Mouse (Mus musculus) megakaryocyte, adult 5-6 weeks (primary cell): ENCODE data around the gene Znrd1as. TPM values are rescaled to one million over a fixed set of nuclear protein-coding genes. Genes with fewer than 3 reads are reported as not detected.

Experiments
- ATAC-seq: 2 replicates; pipeline ENCODE4 v1.8.0; 2016; ENCODE audit warnings: mild to moderate bottlenecking, inconsistent platforms; ENCODE audit not compliant: poor library complexity, severe bottlenecking
- total RNA-seq, 2 experiments: library from RNA; stranded (forward) in 1 of 2; stranded (reverse) in 1 of 2; fragments of 153-499, 151-499 nt in 1 of 2; fragments of 221-1000, 200-1000 nt in 1 of 2; gene quantifications; 2 replicates each; pipeline versions ENCODE4 v1.2.3 to v1.2.4; 2015 to 2017

Gene Znrd1as
- 2.2 and 4.3 TPM in 2 replicates for total RNA-seq (2015)
- total RNA-seq (2017), result 5.7 and 6.5 TPM in 2 replicates

DNA sequence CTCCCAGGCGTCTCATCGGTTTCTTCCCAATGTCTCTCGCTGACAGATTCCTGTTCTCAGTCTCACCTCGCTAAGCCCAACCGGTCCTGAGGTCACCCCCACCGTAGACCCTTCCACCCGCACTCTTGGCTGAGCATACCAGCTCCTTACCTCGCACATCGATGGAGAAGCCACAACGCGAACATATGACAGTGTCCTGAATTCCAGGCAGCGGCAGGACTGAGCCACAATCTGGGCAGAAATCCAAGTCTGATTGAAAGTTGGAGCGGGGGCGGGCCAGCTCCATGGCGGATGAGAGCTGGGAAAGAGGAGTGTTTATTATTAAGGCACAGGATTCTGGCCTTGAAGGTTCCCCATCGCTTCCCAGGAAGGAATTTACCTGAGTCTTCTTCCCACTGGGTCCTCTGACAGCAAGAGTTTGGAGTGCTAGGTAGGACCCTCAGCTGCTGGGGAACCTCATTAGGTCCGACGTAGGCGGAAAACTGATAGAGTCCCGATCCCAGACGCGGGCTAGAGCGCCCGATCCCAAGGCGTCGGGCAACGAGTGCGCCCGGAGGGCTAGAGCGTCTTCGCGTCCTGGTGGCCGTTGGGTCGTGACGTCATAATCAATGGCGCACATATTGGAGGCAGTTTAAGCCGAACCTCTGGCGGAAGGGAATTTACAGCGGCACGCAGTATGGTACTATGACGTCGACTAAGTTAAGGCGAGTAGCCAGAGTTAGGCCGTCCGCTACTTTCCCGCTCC, at the start of gene Znrd1as, which contains the start of gene Znrd1:
Gene Znrd1as (plus strand): TSS at position 594 of the 745 bp plus-strand sequence.
Gene Znrd1 (minus strand): TSS at position 561 of the 745 bp plus-strand sequence.
- peak; percentile 99 for ATAC-seq

DNA sequence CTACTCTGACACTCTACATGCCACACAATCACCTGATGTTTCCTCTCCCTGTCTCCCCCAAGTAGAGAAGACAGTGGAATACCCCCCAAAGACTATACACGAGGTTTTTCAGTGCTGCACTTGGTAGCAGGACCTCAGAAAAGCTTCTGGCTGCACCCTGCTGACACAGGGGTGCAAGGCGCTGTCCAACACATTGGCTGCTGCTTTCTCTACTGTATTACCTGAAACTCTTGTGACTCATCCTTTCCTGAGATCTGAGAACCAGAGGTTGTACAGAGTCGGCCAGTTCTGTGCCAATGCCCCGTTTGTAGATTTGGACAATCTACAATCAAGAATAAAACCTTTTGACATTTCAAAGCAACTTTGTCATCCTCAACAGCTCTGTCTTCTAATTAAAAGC, 48.6 kb upstream of the Znrd1as start:
- ATAC-seq, result no peak

DNA sequence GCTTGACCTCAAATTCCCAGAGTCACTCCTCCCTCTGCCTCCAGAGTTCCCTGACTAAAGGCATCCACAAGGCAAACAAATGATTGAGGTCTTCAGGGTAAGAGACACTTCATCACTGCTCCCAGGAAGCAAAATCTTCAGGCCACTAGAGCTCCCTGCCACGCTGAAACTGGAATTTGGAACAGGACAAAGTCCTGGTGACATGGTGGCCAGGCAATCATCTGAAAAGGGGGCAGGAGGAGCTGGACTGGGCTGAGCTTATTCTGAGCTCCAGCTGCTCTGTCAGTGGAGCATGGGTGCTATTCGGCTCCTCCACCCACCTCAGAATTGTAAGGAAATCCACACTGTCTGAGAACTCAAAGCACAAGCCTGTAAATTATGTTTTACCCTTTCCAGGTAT, 46.4 kb upstream of the Znrd1as start:
- ATAC-seq, result no peak

DNA sequence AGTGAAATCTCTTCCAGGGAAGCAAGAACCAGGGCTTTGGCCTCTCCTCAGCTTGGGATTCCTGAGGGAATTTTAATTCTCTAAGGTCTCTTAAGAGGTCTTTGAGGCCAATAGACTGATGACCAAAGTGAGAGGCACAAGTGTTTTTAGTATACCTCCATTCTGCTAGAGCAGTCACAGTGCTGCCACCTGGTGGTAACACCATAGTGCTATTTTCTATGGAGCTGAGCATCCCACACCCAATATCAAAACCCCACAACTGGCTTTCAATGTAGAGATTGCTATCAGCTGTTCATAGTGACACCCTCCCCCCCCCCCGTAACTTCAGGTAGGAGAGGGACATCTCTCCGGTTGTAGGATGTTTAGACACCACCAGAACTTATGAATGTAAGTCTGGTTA, 44.3 kb upstream of the Znrd1as start:
- ATAC-seq, result peak; percentile 77

DNA sequence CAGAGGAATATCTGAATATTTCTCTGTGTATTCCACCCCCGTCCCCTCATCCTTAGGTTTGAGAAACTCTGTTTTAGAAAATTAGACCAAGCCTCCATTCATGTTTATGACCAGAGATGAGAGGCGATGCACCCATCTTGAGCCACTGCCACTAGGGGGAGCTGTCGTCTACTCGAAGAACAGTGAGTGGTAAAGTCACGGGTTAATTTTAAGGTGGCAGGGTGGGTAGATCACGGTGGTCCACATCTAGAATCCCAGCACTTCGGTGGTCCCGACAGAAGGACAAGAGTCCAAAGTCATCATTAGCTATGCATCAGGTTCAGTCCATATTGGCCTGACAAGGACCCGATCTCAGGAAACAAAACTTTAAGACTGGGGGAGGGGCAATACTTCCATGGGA, 43.3 kb upstream of the Znrd1as start:
- ATAC-seq, result 0 out of 2 replicates have a peak, but pooled peaks have one; percentile 56

DNA sequence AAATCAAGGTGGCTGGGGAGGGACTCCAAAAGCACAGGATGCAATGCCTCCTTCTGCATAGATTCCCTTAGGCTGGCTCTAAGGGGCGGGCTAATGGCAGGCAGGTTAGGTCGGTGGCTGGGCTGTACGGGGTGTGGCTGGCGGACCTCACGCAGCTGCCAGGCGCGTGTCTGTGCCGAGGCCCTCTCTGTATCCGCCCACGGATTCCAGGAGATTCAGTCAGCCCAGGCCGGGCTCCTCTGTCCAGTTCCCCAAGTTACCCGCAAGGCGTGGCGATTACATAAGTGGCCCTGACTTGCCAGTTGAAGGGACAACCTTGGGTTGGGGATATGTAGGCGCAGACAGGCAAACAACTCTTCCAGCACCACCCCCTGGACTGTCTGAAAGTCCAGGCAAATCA, 38.2 kb upstream of the Znrd1as start:
- ATAC-seq, result no peak

DNA sequence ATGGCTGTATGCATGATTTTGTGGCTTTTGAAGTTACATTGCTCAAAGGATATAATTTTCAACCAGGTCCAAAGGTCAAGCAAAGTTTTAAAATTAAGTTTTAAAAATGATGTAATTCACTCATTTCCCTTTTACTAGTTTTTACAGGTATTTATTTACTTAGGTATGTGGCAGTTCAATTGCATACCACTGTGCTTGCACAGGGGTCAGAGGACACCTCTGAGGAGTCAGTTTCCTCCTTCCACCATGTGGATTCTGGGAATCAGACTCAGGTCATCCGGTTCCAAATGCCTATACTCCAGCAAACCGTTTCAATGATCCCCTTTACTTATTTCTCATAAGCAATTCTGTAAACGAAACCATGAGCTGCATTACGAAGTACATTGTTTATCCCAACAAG, 35.7 kb upstream of the Znrd1as start:
- no peak for ATAC-seq

DNA sequence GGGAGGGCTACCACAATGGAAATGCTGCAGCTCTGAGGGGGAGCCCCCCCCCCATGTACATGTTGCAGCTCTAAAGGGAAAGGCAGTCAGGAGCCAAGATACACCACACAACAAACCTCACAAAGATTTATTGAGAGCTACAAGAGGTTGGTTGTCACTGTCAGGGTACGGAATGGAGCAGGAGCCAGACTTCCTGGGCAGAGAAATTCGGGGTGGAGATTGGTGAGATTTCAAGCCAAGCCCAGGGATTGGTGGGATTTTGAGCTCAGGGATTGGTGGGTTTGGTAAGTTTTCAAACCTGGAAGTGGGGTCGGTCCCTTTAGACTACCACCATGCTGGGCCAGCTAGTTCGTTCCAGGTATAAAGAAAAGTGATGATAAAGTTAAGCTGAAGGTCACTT, 34.9 kb upstream of the Znrd1as start:
- ATAC-seq, result no peak

DNA sequence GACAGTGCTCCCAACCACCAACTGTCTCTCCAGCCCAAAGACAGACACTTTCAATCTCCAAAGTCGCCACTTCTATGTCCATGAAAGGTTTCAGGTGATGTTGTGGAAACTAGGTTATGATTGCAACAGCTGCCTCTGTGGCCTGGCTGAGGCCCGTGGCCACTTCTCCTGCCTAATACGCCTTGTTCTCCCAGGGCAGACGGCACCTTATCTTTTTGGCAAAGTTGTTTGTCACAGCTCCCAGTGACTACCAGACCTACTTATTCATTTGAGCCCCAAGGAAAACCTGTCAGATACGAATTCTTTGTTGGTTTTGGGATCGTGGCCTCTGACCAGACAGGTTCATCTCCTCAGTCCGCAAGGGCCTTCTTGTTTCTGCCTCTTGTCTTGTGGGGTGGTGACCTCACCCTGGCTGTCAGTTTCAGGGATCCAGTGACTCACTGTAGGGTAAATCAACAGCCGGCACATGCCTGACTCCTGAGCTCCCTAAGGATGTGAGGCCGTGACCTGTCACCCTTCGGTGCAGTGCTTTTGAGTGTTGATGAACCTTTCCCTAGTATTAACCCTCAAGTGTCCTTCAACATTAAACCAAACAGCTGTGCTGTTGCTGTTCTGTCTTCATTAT, 30.8 kb upstream of the Znrd1as start:
- ATAC-seq, result no peak

DNA sequence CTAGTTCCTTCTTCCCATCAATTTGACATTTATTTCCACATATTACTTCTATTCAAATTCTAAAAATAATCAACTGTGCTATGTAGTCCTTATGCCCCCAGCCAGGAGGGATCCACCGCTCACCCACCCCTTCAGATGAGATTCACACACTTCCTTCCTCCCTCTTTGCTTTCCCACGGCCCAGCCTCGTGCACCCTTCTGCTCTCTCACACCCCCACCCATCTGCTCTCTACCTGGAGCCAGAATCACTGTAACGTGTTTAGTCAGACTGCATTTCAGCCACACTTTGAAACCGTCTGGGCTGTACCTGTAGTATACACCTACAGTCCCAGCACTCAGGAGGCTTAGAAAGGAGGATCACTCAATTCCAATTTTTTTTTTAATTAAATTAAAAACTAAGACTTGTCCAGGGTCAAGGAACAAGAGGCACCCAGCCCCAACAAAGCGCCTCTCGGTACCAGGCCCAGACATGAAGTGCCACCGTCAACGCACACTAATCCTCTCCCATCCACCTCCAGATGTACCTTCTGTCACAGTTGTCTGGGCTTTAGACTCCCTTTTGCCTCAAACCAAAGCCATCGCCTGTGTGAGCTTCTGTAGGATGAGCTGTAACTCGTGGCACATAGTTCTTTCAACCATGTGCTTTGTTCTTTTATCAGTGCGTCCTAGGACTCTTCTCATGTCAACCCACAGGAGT, 29.0 kb upstream of the Znrd1as start:
- no peak for ATAC-seq

DNA sequence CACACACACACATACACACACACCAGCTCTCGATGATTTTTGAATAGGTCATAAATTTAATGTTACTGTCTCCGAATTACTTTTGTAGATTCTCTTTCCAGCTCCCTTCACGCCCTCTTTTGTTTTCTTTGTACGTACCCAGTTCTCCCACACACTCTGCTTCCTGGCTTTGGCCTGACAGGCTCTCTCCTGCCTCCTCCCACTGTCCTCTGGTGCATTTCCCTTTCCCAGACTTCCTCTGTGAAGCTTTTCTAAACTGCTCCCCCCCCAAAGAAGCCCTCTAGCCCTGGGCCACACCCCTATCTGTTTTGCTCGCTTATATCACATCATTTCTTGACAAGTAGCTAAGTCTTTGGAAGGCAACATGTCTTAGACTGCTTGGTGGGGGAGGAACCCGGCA, 28.2 kb upstream of the Znrd1as start:
- ATAC-seq, result no peak

DNA sequence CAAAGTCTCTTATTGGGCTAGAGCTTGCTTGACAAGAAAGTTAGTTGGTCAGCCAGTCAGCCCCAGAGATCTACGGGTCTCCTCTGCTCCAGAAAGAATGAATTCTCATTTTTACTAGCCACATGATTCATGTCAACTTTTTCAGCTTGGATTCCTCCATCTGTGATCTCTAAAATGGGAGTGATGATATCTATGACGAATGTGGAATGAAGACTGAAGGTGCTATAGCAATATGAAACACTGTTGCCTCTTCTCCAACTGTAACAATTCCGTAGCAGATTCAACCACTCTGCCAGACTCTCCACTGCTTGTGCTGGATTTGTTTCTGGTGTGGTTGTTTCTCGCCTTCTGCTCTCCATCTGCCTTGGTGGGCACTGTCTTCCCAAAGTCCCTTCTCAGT, 27.3 kb upstream of the Znrd1as start:
- no peak for ATAC-seq

DNA sequence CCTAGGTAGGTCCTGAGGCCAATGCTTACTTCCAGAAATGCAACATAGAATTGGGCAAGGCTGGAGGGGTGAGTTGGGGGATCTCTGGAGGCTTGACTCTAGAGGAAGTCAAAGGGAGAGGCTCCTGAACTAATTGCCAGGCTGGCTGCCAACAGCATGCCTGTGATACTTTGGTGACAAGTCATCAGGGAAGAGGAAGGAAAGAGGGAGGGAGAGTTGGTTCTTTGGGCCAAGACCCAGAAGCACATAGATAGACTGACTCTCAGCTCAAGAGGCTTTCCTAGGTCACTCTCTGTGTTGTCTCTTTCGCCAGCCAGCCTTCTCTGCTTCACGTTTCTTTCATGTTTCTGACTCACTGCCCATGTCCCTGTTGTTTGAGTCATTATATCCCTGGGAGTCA, 26.6 kb upstream of the Znrd1as start:
- no peak for ATAC-seq

DNA sequence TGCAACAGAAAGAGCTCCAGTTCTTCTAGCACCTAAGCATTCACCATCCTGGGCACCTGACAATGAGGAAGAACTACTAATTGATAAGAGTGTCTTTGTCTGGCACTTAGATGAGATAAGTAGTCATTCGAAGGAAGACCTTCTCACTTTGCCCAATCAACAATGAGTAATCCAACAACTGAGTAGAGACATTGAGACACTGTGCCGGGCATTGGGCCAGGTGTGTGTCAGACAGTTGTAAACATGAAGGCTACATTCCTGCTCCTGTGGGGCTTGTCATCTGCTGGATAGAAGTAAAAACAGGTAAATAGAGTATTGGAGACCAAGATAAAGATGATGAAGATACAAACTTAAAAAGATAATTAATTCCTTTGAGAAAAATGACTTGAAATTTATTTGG, 20.3 kb upstream of the Znrd1as start:
- ATAC-seq, result no peak

DNA sequence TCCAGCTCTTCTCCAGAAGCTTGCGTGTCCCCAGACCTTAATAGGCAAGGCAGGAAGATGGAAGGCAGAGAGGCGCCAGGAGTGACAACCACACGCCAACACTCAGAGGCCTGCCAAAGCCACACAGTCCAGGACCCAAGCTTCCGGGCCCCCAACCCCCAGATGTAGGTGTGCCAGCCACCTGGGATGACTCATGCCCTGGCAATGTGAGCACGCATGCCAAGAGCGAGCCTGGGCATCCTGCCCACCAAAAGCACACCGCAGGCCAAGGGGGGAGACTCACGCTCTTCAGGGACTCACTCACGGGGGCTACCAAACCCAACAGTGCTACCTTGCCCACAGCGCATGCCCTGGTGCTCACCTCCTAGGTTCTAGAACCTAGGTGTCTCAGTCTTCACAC, 16.0 kb upstream of the Znrd1as start:
- peak; percentile 36 for ATAC-seq

DNA sequence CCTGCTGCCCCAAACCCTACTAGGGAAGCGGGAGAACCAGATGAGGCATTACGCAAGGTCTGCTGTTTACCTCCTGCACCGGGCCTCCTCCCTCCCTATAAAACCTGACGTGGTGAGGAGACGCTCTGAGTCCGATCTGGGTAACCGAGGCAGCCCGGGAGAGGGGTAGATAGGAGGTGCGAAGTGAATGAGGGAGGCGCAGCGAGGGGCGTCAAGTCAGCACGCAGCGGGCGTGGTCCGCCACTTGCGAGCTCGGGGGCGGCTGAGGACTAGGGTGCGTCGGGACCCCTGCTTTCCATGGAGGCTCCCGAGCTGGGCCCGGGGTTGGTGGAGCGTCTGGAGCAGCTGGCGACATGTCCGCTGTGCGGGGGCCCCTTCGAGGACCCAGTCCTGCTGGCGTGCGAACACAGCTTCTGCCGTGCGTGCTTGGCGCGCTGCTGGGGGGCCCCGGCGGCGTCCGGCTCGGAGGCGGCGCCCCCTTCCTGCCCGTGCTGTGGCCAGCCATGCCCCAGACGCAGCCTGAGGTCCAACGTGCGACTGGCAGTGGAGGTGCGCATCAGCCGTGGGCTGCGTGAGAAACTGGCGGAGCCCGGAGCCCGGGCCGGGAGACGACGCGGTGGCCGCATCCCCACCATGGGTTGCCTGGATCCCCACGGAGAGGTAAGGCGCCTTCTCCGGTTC, 15.5 kb upstream of the Znrd1as start, which contains the start of gene Rnf39:
Gene Rnf39 (plus strand): TSS at position 128 of the 681 bp plus-strand sequence.
- ATAC-seq, result peak; percentile 35

DNA sequence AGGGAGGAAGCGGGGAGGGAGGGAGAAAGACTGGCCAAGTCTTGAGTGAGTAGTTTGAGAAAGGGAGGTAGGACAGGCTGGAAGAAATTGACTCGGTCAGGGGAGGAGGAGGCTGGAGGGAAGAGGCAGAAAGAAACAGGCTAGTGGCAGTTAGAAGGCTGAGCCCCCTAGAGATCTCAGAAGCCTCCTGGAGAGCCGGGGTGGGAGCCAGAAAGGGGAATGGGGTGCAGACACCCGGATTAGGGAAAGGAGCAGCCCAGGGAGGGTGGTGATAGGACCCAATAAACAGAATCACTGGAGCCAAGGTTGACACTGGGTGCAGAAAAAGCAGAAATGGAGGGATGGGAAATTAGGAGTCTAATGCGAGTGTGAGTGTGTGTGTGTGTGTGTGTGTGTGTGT, 14.7 kb upstream of the Znrd1as start:
- no peak for ATAC-seq

DNA sequence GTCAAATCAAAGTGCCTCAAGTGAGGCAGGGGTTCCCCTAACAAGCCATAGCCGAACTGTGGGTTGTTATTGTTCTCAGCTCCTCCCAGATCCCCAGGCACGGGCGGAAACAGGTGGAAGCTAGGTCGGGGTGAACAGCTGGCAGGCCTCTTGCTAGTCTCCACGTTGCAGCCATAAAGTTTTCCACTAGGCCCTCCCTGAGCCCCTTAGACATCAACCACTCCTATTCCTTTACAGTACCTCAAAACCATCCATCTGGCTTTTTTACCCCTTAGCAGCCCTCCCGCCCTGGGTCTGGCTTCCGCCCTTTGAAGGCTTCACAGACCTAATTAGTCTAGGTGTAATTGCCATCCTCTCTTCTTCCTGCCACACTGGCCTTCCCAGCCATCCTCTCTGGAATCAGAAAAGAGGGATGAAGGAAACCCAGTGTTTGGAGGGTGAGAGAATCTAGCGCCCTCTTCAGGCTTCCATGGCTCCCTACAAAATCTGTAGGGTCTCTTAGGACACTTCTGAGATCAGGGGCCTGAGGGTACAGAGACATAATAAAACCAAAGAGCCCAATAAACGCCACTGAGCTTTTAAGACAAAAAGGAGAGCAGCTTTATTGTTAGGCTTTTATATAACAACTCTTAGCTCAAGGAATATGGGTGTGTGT, 14.1 kb upstream of the Znrd1as start:
- no peak for ATAC-seq

DNA sequence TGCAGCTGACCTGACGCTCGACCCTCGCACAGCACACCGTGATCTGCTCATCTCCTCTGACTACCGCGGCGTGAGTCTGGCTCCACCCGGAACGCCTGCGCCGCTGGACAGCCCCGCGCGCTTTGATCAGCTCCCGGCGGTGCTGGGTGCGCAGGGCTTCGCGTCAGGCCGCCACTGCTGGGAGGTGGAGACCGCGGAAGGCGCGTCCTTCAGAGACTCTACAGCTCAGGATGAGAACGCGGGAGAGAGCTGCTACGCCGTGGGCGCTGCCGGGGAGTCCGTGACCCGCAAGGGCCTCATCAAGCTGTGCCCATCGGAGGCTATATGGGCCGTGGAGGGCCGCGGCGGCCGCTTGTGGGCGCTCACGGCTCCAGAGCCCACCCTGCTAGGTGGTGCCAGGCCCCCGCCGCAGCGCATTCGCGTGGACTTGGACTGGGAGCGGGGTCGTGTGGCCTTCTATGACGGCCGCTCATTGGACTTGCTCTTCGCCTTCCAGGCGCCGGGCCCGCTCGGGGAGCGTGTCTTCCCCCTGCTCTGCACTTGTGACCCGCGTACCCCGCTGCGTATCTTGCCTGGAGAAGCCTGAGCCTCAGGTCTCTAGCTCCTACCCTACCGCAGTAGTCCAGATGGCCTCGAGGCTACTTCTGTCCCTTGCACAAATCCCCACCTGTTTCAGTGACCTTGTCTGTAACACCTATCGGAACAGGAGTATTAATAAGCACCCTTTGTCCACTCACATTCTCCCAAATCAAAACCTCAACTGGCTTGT, 11.2 kb upstream of the Znrd1as start:
- ATAC-seq, result no peak

DNA sequence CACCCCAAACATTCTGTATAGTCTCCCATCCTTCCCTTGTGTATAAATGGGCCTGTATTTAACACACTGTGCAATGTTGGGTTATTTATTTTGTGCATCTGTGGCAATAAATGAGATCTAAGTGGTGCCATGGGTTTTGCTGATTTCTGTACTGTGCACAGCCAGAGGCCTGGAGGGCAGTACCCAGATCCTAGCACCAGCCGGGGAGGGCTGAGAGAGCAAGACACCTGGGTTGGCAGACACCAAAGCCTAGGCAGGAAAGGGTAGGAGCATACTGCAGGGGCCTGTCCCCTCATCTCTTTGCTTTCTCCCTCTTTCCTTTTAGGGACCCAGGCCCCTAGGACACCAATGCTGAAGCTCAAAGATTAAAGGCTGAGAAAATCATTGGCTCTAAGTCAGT, 10.1 kb upstream of the Znrd1as start:
- ATAC-seq, result no peak
